Mouse (Mus musculus): ENCODE results near the gene Bdp1. TPM values are rescaled to one million over a fixed set of nuclear protein-coding genes. Genes with fewer than 3 reads are reported as not detected.

Gene Bdp1
- total and polyA plus RNA-seq, 3 experiments = 19.7 to 73.2 (median 27.2) TPM

DNA sequence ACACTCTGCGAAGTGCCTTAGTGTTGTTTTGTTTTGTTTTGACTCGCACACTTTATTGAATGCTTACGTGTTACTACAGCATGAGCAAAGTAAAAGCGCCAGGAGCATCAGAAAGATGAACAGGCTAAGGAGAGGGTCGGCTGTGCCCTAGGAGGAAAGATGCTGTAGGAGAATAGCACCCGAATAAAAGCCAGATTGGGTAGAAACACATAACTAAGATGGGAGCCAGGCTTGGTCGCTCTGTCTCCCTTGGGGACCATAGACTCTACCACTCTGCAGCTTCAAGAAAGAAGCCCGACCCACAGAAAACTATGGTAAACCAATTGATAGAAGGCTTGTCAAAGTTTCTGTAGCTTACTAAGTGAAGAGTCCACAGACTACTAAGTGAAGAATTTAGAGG lies 87.9 kb downstream of the Bdp1 start:
- TF ChIP-seq POLR2AphosphoS5 (IDR thresholded peaks at IDR 0.05; ENCODE audit: borderline replicate concordance, low read depth, low read length) (no peak), POLR2AphosphoS2 (IDR thresholded peaks at IDR 0.05; ENCODE audit: low read length) (0 out of 2 replicates have a peak, but pooled peaks have one; percentile 5), RAD21 (IDR thresholded peaks at IDR 0.05; ENCODE audit: low read depth, low read length) (no peak), TCF12 (IDR thresholded peaks at IDR 0.05; ENCODE audit: low read depth, low read length) (no peak), KAT2A (conservative IDR thresholded peaks at IDR 0.05; ENCODE audit: low read depth, low read length) (0 out of 2 replicates have a peak, but pooled peaks have one; percentile 27), SMC3 (IDR thresholded peaks at IDR 0.05; ENCODE audit: low read depth, low read length) (no peak), ZKSCAN1 (IDR thresholded peaks at IDR 0.05; ENCODE audit: low read depth, low read length) (no peak), MAFK (IDR thresholded peaks at IDR 0.05; ENCODE audit: borderline replicate concordance, low read depth, low read length) (no peak), MAX (IDR thresholded peaks at IDR 0.05; ENCODE audit: low read length) (no peak), POLR2A (IDR thresholded peaks at IDR 0.05; ENCODE audit: control insufficient read depth in 1 of 2, insufficient read depth in 1 of 2, low read depth in 1 of 2, low read length in 2 of 2, poor library complexity in 1 of 2) (no peak), ZC3H11A (IDR thresholded peaks at IDR 0.05; ENCODE audit: low read depth, low read length) (no peak), RCOR1 (IDR thresholded peaks at IDR 0.05; ENCODE audit: low read depth, low read length) (no peak), GABPA (IDR thresholded peaks at IDR 0.05; ENCODE audit: low read depth, low read length) (no peak)
- Histone ChIP-seq H3K27ac (ENCODE audit: control insufficient read depth, low read depth, low read length) (peak overlapping the region; percentile 63), H3K4me1 (ENCODE audit: control insufficient read depth in 1 of 2, insufficient read depth in 2 of 2, low read length in 2 of 2) (peaks cover 5 to 17% of the 10 kb centered on the region in 2 experiments), H3K4me3 (ENCODE audit: control insufficient read depth in 1 of 2, insufficient read depth in 1 of 2, low read depth in 2 of 2, low read length in 2 of 2) (peak overlapping the region; percentile 69 to 75), H3K36me3 (ENCODE audit: control insufficient read depth in 1 of 2, insufficient read depth in 2 of 2, low read length in 2 of 2) (peaks cover 7 to 14% of the 10 kb centered on the region in 2 experiments), H3K9me3 (replicated peaks; ENCODE audit: insufficient read depth, low read length) (no peaks in the 10 kb centered on the region), H3K9ac (ENCODE audit: control insufficient read depth, low read depth, low read length, poor library complexity, severe bottlenecking) (peak overlapping the region; percentile 71), H3K27me3 (ENCODE audit: control insufficient read depth in 1 of 2, insufficient read depth in 2 of 2, low read length in 2 of 2) (no peaks in the 10 kb centered on the region), H3K79me2 (ENCODE audit: control insufficient read depth, insufficient read depth, low read length, poor library complexity) (no peaks in the 10 kb centered on the region; the same call in 1 of the 2 replicates)
- DNase-seq (ENCODE audit: low read depth, low spot score) = no peak

DNA sequence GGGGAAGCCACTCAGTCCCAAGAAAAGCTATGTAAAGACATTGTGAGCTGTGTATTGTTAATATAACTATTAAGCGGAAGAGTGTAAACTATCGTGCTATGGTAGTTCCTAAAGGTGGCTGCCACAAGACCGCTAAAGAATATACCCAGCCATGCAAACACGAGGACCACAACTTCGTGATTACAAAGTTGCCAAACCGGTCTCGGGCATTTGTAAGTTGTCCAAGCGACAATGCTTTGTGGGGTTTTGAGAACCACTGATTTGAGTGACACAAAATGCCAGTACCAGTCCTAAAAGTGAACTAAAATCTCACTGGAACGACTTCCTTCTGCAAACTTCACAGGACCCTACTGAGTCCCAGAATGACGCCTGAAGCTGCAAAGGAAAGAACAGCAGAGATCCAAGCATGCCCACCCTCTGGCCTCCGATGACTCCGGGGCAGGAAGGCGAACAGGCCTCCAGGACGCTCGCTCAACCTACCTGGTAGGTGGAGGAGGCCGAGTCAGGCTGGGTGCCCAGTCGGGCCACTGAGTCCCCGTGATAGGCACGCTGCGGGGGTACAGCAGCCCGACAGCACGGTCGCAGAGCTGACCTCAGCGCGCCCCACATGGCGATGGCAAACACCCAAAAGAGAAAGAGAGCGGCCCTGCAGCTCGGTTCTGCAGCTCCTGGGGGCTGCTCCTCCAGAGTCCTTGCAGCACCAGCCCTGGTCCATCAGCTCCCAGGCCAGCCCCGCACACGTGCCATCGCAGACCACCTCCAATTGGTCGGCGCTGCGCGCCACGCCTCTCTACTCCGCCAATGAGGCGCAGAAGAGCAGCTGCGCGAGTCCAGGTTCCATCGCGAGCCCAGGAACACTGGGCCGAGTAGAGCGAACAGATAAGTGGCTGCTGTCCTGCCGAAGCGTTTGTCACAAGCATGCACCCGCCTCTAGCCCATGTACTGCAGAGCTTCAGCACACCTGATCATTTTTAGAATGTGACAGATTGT lies 88.7 kb downstream of the Bdp1 start, which contains the start of gene Mccc2:
Gene Mccc2 (minus strand): TSS at position 734 of the 990 bp plus-strand sequence.
- peak within 1 kb of the TSS; percentile 70 to 75 for H3K4me3 ChIP-seq (ENCODE audit: control insufficient read depth in 1 of 2, insufficient read depth in 1 of 2, low read depth in 2 of 2, low read length in 2 of 2)
- no peaks in the 10 kb centered on the region for H3K9me3 ChIP-seq (replicated peaks; ENCODE audit: insufficient read depth, low read length)
- H3K4me1 ChIP-seq (ENCODE audit: control insufficient read depth in 1 of 2, insufficient read depth in 2 of 2, low read length in 2 of 2) = peaks cover 5 to 17% of the 10 kb centered on the region in 2 experiments
- peak within 1 kb of the TSS; percentile 75 for H3K9ac ChIP-seq (ENCODE audit: control insufficient read depth, low read depth, low read length, poor library complexity, severe bottlenecking)
- peaks cover 5 to 14% of the 10 kb centered on the region in 2 experiments for H3K36me3 ChIP-seq (ENCODE audit: control insufficient read depth in 1 of 2, insufficient read depth in 2 of 2, low read length in 2 of 2)
- H3K27me3 ChIP-seq (ENCODE audit: control insufficient read depth in 1 of 2, insufficient read depth in 2 of 2, low read length in 2 of 2) = no peaks in the 10 kb centered on the region
- peak; percentile 97 for DNase-seq (ENCODE audit: low read depth, low spot score)
- no peaks in the 10 kb centered on the region; the same call in 1 of the 2 replicates for H3K79me2 ChIP-seq (ENCODE audit: control insufficient read depth, insufficient read depth, low read length, poor library complexity)
- H3K27ac ChIP-seq (ENCODE audit: control insufficient read depth, low read depth, low read length) = peak within 1 kb of the TSS; percentile 63
- peak; percentile 82 for TF ChIP-seq POLR2AphosphoS2 (IDR thresholded peaks at IDR 0.05; ENCODE audit: low read length)
- TF ChIP-seq BHLHE40 (IDR thresholded peaks at IDR 0.05; ENCODE audit: borderline replicate concordance, low read depth, low read length) = peak; percentile 80; the same call in 1 of the 2 replicates
- no peak for TF ChIP-seq RCOR1 (IDR thresholded peaks at IDR 0.05; ENCODE audit: low read depth, low read length)
- TF ChIP-seq ZC3H11A (IDR thresholded peaks at IDR 0.05; ENCODE audit: low read depth, low read length) = no peak
- peak; percentile 60 to 93; a peak in 3 of 4 replicates for TF ChIP-seq POLR2A (IDR thresholded peaks at IDR 0.05; ENCODE audit: control insufficient read depth in 1 of 2, insufficient read depth in 1 of 2, low read depth in 1 of 2, low read length in 2 of 2, poor library complexity in 1 of 2)
- TF ChIP-seq USF2 (IDR thresholded peaks at IDR 0.05; ENCODE audit: borderline replicate concordance in 1 of 2, insufficient read depth in 1 of 2, low read depth in 1 of 2, low read length in 2 of 2) = peak; percentile 59 to 88; a peak in 3 of 4 replicates
- peak; percentile 74 for TF ChIP-seq HCFC1 (IDR thresholded peaks at IDR 0.05; ENCODE audit: low read depth, low read length)
- no peak for TF ChIP-seq MYB (IDR thresholded peaks at IDR 0.05; ENCODE audit: low read depth, low read length)
- peak; percentile 15; the same call in 1 of the 2 replicates for TF ChIP-seq GATA1 (IDR thresholded peaks at IDR 0.05; ENCODE audit: low read depth, low read length)
- peak; percentile 78 for TF ChIP-seq NELFE (IDR thresholded peaks at IDR 0.05; ENCODE audit: low read depth, low read length)
- TF ChIP-seq SIN3A (IDR thresholded peaks at IDR 0.05; ENCODE audit: low read length) = peak; percentile 78
- peak; percentile 87 for TF ChIP-seq CHD2 (IDR thresholded peaks at IDR 0.05; ENCODE audit: low read length)
- TF ChIP-seq TBP (IDR thresholded peaks at IDR 0.05; ENCODE audit: low read depth, low read length) = peak; percentile 93
- TF ChIP-seq NRF1 (IDR thresholded peaks at IDR 0.05; ENCODE audit: insufficient read depth, low read depth, low read length, poor library complexity, severe bottlenecking) = peak; percentile 60
- peak; percentile 89 for TF ChIP-seq MXI1 (IDR thresholded peaks at IDR 0.05; ENCODE audit: low read depth, low read length)
- TF ChIP-seq ELF1 (IDR thresholded peaks at IDR 0.05; ENCODE audit: low read depth, low read length) = no peak
- TF ChIP-seq ZMIZ1 (IDR thresholded peaks at IDR 0.05; ENCODE audit: low read depth, low read length) = peak; percentile 86
- TF ChIP-seq CTCF (IDR thresholded peaks at IDR 0.05 in 2 of 3, conservative IDR thresholded peaks at IDR 0.05 in 1 of 3; ENCODE audit: control insufficient read depth in 1 of 3, insufficient read depth in 1 of 3, low read depth in 2 of 3, low read length in 3 of 3, poor library complexity in 1 of 3, severe bottlenecking in 1 of 3) = no peak
- TF ChIP-seq KAT2A (conservative IDR thresholded peaks at IDR 0.05; ENCODE audit: low read depth, low read length) = no peak
- TF ChIP-seq CHD1 (IDR thresholded peaks at IDR 0.05; ENCODE audit: low read depth, low read length) = no peak
